Mouse (Mus musculus) E14TG2a.4 (cell line): ENCODE results near the gene Tmem72.

Experiments
- CTCF ChIP-seq: conservative IDR thresholded peaks from 2 replicates; pipeline ENCODE4 v1.5.1; 2014; ENCODE audit warnings: low read length
- NANOG ChIP-seq: IDR thresholded peaks from 2 replicates; pipeline ENCODE4 v1.6.1; 2014; ENCODE audit warnings: borderline replicate concordance, low read length, mixed read lengths
- POU5F1 ChIP-seq: IDR thresholded peaks from 2 replicates; pipeline ENCODE4 v1.6.1; 2014; ENCODE audit warnings: low read length, borderline replicate concordance

DNA sequence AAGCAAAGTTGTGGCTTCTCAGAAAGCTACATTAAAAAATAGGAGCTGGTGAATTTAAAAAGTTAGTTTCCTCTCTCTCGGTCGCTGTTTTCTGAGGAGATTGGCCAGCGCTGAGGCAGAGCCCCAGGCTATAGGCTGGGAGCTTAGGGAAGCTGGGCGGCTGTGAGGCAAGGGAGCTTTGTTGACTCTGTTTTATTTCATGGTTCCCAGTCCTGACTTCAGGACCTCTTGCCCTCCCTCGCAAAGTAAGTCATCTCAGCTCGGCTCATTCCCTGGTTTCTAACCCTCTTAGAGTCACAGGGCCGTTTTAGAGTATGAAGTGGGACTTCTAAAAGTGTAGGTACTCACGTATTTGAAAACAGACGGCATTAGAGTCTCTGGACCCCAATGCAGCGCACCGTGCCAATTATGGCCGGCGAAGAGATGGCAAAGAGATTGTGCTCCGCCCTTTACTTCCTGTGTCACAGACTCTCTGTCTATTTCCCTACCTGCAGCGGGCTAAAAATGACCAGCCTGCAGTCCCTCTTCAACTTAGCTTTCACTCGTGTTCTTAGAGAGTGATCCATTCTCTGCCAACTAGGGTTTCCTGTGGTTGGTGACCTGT lies 42.3 kb downstream of the Tmem72 start:
- TF ChIP-seq CTCF (no peak), POU5F1 (no peak), NANOG (no peak)
